Mouse (Mus musculus) hindbrain, embryonic 14.5 days (tissue): ENCODE results near the gene Akr1c14. TPM values are rescaled to one million over a fixed set of nuclear protein-coding genes. Genes with fewer than 3 reads are reported as not detected.
"Not testable (repeated sequence)": the region's sequence is repeated elsewhere in the genome, so short reads cannot be mapped to it uniquely, and the experiment has no call there.

Experiments
- ATAC-seq: fragments of 200-750 bp; cut with Nextera tagmentation; 2 replicates; pipeline ENCODE4 v1.8.0; 2017; ENCODE audit warnings: moderate number of reproducible peaks, mild to moderate bottlenecking, moderate TSS enrichment, moderate library complexity; ENCODE audit not compliant: low FRiP score
- DNase-seq: peaks from one replicate; pipeline ENCODE4 v3.0.0-alpha.2; 2015; ENCODE audit warnings: low spot score
- H3K27ac ChIP-seq: fragments of 300-500 bp; sonication (generic); 2 replicates; pipeline ENCODE4 v1.5.1; 2014; ENCODE audit warnings: mild to moderate bottlenecking, moderate library complexity
- H3K27me3 ChIP-seq: fragments of 300-500 bp; sonication (generic); 2 replicates; pipeline ENCODE4 v1.6.1; 2014; ENCODE audit warnings: mild to moderate bottlenecking, low read length, mixed read lengths; ENCODE audit not compliant: control insufficient read depth, insufficient read depth
- H3K36me3 ChIP-seq: fragments of 300-500 bp; sonication (generic); replicated peaks from 2 replicates; pipeline ENCODE4 v1.6.1; 2014; ENCODE audit not compliant: control insufficient read depth, insufficient read depth
- H3K4me1 ChIP-seq: fragments of 300-500 bp; sonication (generic); replicated peaks from 2 replicates; pipeline ENCODE4 v1.6.1; 2014; ENCODE audit warnings: antibody characterized with exemption, low read length, mixed read lengths; ENCODE audit not compliant: control insufficient read depth, insufficient read depth
- H3K4me2 ChIP-seq: fragments of 300-500 bp; sonication (generic); replicated peaks from 2 replicates; pipeline ENCODE4 v1.6.1; 2014; ENCODE audit warnings: mild to moderate bottlenecking, moderate library complexity
- H3K4me3 ChIP-seq: fragments of 300-500 bp; sonication (generic); replicated peaks from 2 replicates; pipeline ENCODE4 v1.5.1; 2014; ENCODE audit warnings: mild to moderate bottlenecking, low read length
- H3K9ac ChIP-seq: fragments of 300-500 bp; sonication (generic); 2 replicates; pipeline ENCODE4 v1.6.1; 2014
- H3K9me3 ChIP-seq: fragments of 300-500 bp; sonication (generic); 2 replicates; pipeline ENCODE4 v1.6.1; 2016; ENCODE audit warnings: low read length; ENCODE audit not compliant: control insufficient read depth
- WGBS: fragments of 180-500 bp; shearing (Covaris S2); extraction: QIAGEN DNeasy Blood & Tissue Kit; methylation state at CpG from one replicate; pipeline ENCODE4 v1.1.7; 2014; 5-methylcytosine and 5-hydroxymethylcytosine counted together
- polyA plus RNA-seq: library from polyadenylated mRNA; unstranded; fragments of >200 nt; fragmentation: Nextera tagmentation; extraction: Ambion mirVana; gene quantifications from 2 replicates; pipeline ENCODE4 v1.2.1, GENCODE M21; 2014

The Akr1c14 gene
- polyA plus RNA-seq, 1 experiment from 2014 or later, result 0.95 TPM

DNA sequence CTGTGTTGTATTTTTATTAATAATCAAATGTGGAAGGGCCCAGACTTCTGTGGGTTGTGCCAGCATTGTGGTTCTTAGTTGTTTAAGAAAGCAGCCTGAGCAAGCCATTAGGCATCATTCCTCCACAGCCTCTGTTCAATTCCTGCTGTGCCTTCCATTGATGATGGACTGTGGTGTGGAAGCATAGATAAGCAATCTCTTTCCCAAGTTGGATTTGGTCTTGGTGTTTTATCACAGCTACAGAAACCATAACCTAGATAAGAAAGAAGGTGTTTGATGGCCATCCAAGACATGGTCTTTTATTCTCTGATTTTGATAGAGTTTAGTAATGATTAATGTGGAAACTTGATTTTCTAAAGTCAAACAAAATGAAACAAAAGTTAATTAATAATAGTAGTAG, 844 bp downstream of the Akr1c14 start:
- no peaks in the 10 kb centered on the region for H3K27me3 ChIP-seq
- no peak overlapping the region for H3K27ac ChIP-seq
- H3K4me2 ChIP-seq, result no peak overlapping the region
- DNase-seq (no peak), ATAC-seq (no peak)
- no peaks in the 10 kb centered on the region for H3K4me1 ChIP-seq
- no peaks in the 10 kb centered on the region for H3K36me3 ChIP-seq
- no peak overlapping the region for H3K9ac ChIP-seq
- no peaks in the 10 kb centered on the region for H3K9me3 ChIP-seq
- no peak overlapping the region for H3K4me3 ChIP-seq

DNA sequence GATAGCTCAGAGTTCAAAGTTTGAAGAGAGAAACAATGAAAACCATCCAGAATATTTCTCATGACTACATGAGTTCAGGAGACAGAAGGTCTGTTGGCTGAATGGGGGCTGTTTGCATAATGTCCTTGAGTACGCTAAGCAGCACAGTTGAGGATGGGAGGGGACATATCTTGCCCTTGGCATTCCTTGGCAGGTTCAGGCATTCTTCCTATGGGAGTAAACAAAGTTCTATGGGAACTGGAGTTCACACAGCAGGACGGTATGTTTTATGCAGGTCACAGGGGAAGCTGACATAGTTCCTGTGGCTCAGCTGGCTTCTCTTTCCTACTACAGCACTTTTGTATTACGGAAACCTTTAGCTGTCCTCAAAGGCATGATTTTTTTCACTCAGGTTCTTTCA, 6.6 kb downstream of the Akr1c14 start:
- no peaks in the 10 kb centered on the region for H3K4me1 ChIP-seq
- no peak for DNase-seq
- no peak overlapping the region for H3K4me3 ChIP-seq
- 75% methylated on average over 3 of the region's 3 CpGs for WGBS
- no peaks in the 10 kb centered on the region for H3K36me3 ChIP-seq
- no peaks in the 10 kb centered on the region for H3K27me3 ChIP-seq
- no peaks in the 10 kb centered on the region for H3K9me3 ChIP-seq
- H3K27ac ChIP-seq, result no peak overlapping the region
- H3K4me2 ChIP-seq, result no peak overlapping the region
- H3K9ac ChIP-seq, result no peak overlapping the region
- ATAC-seq, result no peak

DNA sequence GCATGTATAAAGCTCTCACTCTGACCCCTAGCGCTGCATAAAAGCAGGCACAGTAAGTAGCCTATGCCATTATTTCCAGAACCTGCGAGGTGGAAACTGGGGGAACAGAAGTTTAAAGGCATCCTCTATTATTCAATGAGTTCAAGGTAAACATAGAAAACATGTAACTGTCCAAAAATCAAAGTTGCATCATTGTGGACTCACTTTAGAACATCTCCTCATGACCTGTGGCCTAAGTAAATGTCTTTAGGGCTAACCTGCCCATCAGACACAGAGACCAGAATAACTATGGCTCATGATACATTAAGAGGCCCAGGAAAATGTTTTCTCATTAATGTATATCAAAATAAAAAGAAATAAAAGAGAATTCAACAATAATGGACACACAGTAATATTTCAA, 7.4 kb downstream of the Akr1c14 start:
- ATAC-seq, result no peak
- no peak overlapping the region for H3K9ac ChIP-seq
- H3K4me1 ChIP-seq, result no peaks in the 10 kb centered on the region
- no peak for DNase-seq
- 85% methylated on average over 2 of the region's 2 CpGs for WGBS
- no peaks in the 10 kb centered on the region for H3K36me3 ChIP-seq
- H3K9me3 ChIP-seq, result no peaks in the 10 kb centered on the region
- H3K4me2 ChIP-seq, result no peak overlapping the region
- H3K27me3 ChIP-seq, result no peaks in the 10 kb centered on the region
- H3K27ac ChIP-seq, result no peak overlapping the region
- H3K4me3 ChIP-seq, result no peak overlapping the region

DNA sequence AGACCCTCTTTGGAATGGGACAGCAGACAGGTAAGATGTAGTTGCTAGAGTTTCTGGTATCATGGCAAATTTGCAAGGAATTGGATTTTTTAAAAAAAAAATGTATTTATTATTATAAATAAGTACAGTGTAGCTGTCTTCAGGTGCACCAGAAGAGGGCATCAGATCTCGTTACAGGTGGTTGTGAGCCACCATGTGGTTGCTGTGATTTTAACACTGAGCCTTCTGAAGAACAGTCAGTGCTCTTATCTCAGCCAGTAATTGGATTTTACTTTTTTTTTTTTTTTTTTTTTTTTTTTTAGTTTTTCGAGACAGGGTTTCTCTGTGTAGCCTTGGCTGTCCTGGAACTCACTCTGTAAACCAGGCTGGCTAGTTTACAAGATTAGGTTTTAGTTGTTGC, 9.4 kb downstream of the Akr1c14 start:
- not testable (repeated sequence) for H3K4me1 ChIP-seq, H3K36me3 ChIP-seq, DNase-seq, H3K9ac ChIP-seq, H3K27ac ChIP-seq, H3K27me3 ChIP-seq, H3K4me2 ChIP-seq, H3K9me3 ChIP-seq, H3K4me3 ChIP-seq, ATAC-seq
- WGBS, result 83% methylated on average over 2 of the region's 2 CpGs

DNA sequence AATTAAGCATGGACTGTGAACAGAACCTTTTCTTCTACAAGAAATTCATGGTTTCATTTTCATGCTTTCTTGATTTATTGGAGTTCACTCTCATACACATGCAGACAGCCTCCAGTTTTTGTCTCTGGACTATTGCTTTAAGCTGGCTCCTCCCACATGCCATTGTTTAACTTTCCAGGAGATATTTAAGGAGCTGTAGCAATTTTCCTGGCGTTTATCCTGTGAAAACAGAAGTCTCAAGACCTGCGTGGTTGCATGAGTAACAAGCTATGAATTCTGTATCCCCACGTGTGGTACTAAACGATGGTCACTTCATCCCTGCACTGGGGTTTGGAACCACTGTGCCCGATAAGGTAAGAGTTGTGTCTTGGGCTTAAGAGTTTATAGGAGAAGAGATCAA, 10.6 kb downstream of the Akr1c14 start:
- 70% methylated on average over 5 of the region's 5 CpGs for WGBS
- no peak overlapping the region for H3K27ac ChIP-seq
- DNase-seq, result no peak
- no peaks in the 10 kb centered on the region for H3K36me3 ChIP-seq
- no peak overlapping the region for H3K9ac ChIP-seq
- H3K4me2 ChIP-seq, result no peak overlapping the region
- ATAC-seq, result no peak
- H3K9me3 ChIP-seq, result no peaks in the 10 kb centered on the region
- H3K27me3 ChIP-seq, result no peaks in the 10 kb centered on the region
- H3K4me1 ChIP-seq, result no peaks in the 10 kb centered on the region
- H3K4me3 ChIP-seq, result no peak overlapping the region

DNA sequence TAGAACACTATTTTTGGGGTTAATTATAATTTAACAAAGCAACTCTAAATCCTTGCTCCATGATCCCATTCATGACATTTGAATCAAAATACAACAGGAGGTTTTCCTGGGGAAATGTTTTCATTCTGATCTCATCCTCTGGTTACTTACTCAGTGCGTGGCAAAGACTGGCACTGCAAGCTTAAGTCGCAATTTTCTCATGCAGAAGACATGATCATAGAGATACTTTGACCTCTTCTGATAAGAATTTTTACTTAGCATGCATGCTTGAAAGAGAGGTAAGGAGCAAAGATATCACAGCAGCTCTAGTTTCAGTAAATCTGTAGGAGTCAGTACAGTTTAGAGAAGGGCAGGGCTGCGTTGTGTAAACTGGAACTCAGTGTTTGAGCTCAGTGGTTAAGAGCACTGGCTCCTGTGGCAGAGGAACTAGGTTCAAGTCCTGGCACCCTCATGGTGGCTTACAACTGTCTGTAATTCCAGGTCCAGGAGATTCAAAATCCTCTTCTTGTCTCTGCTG, 11.5 kb downstream of the Akr1c14 start:
- no peak for ATAC-seq
- WGBS, result 76% methylated on average over 3 of the region's 3 CpGs

DNA sequence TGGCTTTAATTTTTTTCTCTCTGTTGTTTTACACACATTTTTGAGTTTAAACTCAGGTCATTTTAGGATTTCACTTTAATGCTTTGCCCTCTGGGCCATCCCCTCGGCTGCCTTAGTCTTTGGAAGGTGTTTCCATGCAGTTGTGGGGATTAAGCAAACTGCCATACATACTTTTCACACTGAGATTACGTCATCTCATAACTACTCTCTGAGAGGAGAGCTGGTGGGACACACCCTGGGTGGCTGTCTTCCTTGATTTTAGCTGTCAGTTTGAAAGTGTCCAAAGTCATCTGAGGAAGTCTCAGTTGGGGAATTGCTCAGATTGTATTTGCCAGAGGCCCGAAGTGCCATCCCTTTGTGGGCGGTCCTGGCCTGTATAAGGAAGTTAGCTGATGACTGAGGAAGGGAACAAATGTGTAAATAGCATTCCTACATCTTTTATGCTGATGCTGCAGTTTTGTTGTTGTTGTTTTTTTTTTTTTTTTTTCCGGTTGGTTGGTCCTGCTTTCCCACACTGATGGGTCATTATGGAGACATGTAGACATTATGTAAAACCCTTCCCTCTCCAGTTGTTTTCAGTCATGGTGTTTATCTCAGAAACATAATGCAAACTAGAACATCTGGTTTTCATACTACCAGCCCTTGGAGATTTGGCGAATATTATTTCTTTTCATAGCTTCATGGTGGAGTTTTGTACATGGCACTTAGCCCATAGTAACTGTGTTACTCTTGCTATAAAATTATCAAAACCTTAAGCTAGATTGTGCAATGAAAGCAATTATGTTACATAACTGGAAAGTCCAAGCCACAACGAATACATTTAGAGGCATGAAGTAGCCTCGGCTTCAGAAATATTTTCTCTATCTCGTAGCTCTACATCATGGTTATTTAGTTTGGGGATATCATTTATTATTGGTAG, 28.0 kb downstream of the Akr1c14 start:
- H3K4me3 ChIP-seq, result no peak overlapping the region
- no peak overlapping the region for H3K4me2 ChIP-seq
- WGBS, result 92% methylated on average over 9 of the region's 9 CpGs
- no peak for ATAC-seq
- no peak for DNase-seq
- no peaks in the 10 kb centered on the region for H3K9me3 ChIP-seq
- no peak overlapping the region for H3K27ac ChIP-seq
- H3K27me3 ChIP-seq, result no peaks in the 10 kb centered on the region
- H3K4me1 ChIP-seq, result no peaks in the 10 kb centered on the region
- H3K9ac ChIP-seq, result no peak overlapping the region
- H3K36me3 ChIP-seq, result no peaks in the 10 kb centered on the region

More for the DNA sequence above, 11.5 kb downstream of the Akr1c14 start:
- Histone ChIP-seq H3K9ac (no peak overlapping the region), H3K27me3 (no peaks in the 10 kb centered on the region), H3K4me3 (no peak overlapping the region), H3K4me2 (no peak overlapping the region), H3K27ac (no peak overlapping the region), H3K4me1 (no peaks in the 10 kb centered on the region), H3K9me3 (no peaks in the 10 kb centered on the region), H3K36me3 (no peaks in the 10 kb centered on the region)
- no peak for DNase-seq

DNA sequence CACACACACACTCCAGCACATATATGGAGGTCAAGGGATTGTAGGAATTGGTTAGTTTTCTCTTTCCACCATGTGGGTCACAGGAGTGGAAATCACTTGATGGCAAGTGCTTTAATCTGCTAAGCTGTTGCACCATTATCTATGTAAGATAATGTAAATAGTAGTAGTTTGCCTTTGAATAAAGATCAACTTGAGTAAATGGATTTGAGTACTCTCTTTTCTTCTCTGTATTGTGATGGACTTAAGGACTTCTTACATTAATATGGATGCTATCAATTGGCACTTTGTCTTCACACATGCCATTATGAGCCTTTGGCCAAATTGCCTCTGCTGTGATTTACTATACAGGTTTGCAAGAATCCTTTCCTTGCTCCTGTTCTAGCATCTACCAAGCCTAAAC, 31.1 kb downstream of the Akr1c14 start:
- 0 out of 2 replicates have a peak, but pooled peaks cover 5% of the 10 kb centered on the region for H3K9me3 ChIP-seq
- H3K27ac ChIP-seq, result no peak overlapping the region
- no peak overlapping the region for H3K9ac ChIP-seq
- no peaks in the 10 kb centered on the region for H3K36me3 ChIP-seq
- no peak for DNase-seq
- ATAC-seq, result no peak
- H3K27me3 ChIP-seq, result no peaks in the 10 kb centered on the region
- H3K4me1 ChIP-seq, result no peaks in the 10 kb centered on the region
- no peak overlapping the region for H3K4me3 ChIP-seq
- H3K4me2 ChIP-seq, result no peak overlapping the region

DNA sequence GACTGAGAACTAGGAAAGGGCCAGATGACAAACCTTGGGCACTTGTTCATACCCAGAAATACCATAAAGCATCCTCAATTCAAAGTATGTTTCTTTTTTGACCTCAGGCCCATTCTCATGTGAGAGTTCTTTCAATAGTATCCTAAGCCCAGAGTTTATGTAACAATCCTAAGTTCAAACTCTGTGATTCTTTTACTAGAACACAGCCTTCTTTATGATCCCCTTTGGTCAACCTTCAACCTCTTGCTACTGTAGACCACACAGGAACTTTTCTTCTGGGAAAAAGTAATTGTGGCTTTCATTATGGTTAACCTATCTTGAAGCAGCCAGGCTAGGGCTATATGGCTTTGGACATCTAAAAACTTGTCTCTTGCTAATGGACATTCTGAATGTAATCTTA, 52.9 kb downstream of the Akr1c14 start:
- DNase-seq, result no peak
- Histone ChIP-seq H3K9ac (no peak overlapping the region), H3K4me2 (no peak overlapping the region), H3K27me3 (no peaks in the 10 kb centered on the region), H3K36me3 (no peaks in the 10 kb centered on the region), H3K4me1 (no peaks in the 10 kb centered on the region), H3K9me3 (no peaks in the 10 kb centered on the region), H3K4me3 (no peak overlapping the region), H3K27ac (no peak overlapping the region)
- ATAC-seq, result no peak
